ENCODE assay signal across 8 mouse cellular contexts in genomic region chr6:147263178-147263577, GRCm38 (mm10). TPM values are rescaled to one million over a fixed set of nuclear protein-coding genes. Genes with fewer than 3 reads are reported as not detected.
A peak's percentile ranks its signal among the peaks of the same experiment; 100 is the strongest.
DNase-seq lines count a peak whose midpoint lies in the region; TF ChIP-seq lines count a peak whose summit lies in the region.

No protein-coding gene starts in this region.

- dilution Hi-C loops in CH12.LX (cut with MboI; ENCODE audit: extremely low pct_ligation_motif_present, extremely low pct_unique_long_range_greater_than_20kb, low sequenced_read_pairs), result no loop called here

- no peak for TF ChIP-seq RAD21 in CH12.LX (IDR thresholded peaks at IDR 0.05; ENCODE audit: low read depth, low read length)

- peak; percentile 3 for DNase-seq in kidney, adult 18-20 months
- no peak for DNase-seq in kidney, adult 9 months
- no peak for DNase-seq in CH12.LX (ENCODE audit: extremely low read depth)
- DNase-seq in embryo, embryonic 10 days (ENCODE audit: low spot score), result peak; percentile 35
- peak; percentile 54 for DNase-seq in hindbrain, embryonic 10.5 days (ENCODE audit: low spot score)
- peak; percentile 5 for DNase-seq in lung, postnatal 14 days
- no peak for DNase-seq in layer of hippocampus, adult 9-10 months (ENCODE audit: low spot score)
- DNase-seq in ovary, postnatal 14 days (ENCODE audit: low spot score), result no peak

- no peak for TF ChIP-seq CTCF in CH12.LX (conservative IDR thresholded peaks at IDR 0.05 in 1 of 2, IDR thresholded peaks at IDR 0.05 in 1 of 2; ENCODE audit: low read depth in 2 of 2, low read length in 2 of 2)

- H3K36me3 ChIP-seq in CH12.LX (replicated peaks in 1 of 2; ENCODE audit: control insufficient read depth in 1 of 2, insufficient read depth in 1 of 2, low read length in 1 of 2), result no peaks in the 10 kb centered on the region
- no peaks in the 10 kb centered on the region for H3K36me3 ChIP-seq in hindbrain, embryonic 10.5 days

- no peaks in the 10 kb centered on the region for H3K9me3 ChIP-seq in CH12.LX (replicated peaks; ENCODE audit: low read length)
- no peaks in the 10 kb centered on the region for H3K9me3 ChIP-seq in hindbrain, embryonic 10.5 days

- peaks cover 0 to 4% of the 10 kb centered on the region in 2 experiments; a peak in 1 of 4 replicates for H3K4me1 ChIP-seq in CH12.LX (ENCODE audit: control insufficient read depth in 1 of 2, insufficient read depth in 2 of 2)
- H3K4me1 ChIP-seq in hindbrain, embryonic 10.5 days (replicated peaks), result peaks cover 20% of the 10 kb centered on the region

- TF ChIP-seq EP300 in CH12.LX (IDR thresholded peaks at IDR 0.05; ENCODE audit: low read length), result no peak

- TF ChIP-seq POLR2A in CH12.LX (IDR thresholded peaks at IDR 0.05; ENCODE audit: low read depth, low read length), result no peak

- peak overlapping the region; percentile 46 for H3K4me2 ChIP-seq in CH12.LX (ENCODE audit: insufficient read depth, low read depth, poor library complexity, severe bottlenecking)

- in situ Hi-C loops in CH12.LX (cut with MboI; ENCODE audit: low pct_ligation_motif_present, low pct_unique_long_range_greater_than_20kb, low sequenced_read_pairs), result no loop called here

- no peak overlapping the region for H3K4me3 ChIP-seq in CH12.LX (replicated peaks in 1 of 3; ENCODE audit: low read depth in 2 of 3, low read length in 2 of 3, poor library complexity in 1 of 3)
- H3K4me3 ChIP-seq in hindbrain, embryonic 10.5 days, result peak overlapping the region; percentile 58

- H3K9ac ChIP-seq in CH12.LX (ENCODE audit: insufficient read depth, low read depth), result no peak overlapping the region

- H3K27ac ChIP-seq in CH12.LX (ENCODE audit: insufficient read depth, low read depth), result no peak overlapping the region
- H3K27ac ChIP-seq in hindbrain, embryonic 10.5 days, result peak overlapping the region; percentile 64

- H3K79me2 ChIP-seq in CH12.LX (replicated peaks; ENCODE audit: control insufficient read depth, extremely low read depth, insufficient read depth, poor library complexity, severe bottlenecking), result no peaks in the 10 kb centered on the region

- under 1% methylated on average over 21 of the region's 21 CpGs for WGBS in hindbrain, embryonic 10.5 days

- no peaks in the 10 kb centered on the region for H3K27me3 ChIP-seq in CH12.LX (replicated peaks)
- peaks cover 83% of the 10 kb centered on the region for H3K27me3 ChIP-seq in hindbrain, embryonic 10.5 days (ENCODE audit: insufficient read depth, poor library complexity, severe bottlenecking)

TF ChIP-seq in CH12.LX, 34 proteins besides CTCF, POLR2A, EP300 and RAD21:
- no peak for TF ChIP-seq MXI1 (IDR thresholded peaks at IDR 0.05; ENCODE audit: low read depth, low read length)
- no peak for TF ChIP-seq MYC (IDR thresholded peaks at IDR 0.05; ENCODE audit: low read depth, low read length)
- TF ChIP-seq PAX5 (IDR thresholded peaks at IDR 0.05; ENCODE audit: low read length), result no peak
- no peak for TF ChIP-seq KAT2A (IDR thresholded peaks at IDR 0.05; ENCODE audit: insufficient replicate concordance, low read length)
- no peak for TF ChIP-seq MAFK (IDR thresholded peaks at IDR 0.05; ENCODE audit: insufficient replicate concordance, low read length)
- TF ChIP-seq TCF12 (IDR thresholded peaks at IDR 0.05; ENCODE audit: low read depth, low read length), result no peak
- TF ChIP-seq USF2 (conservative IDR thresholded peaks at IDR 0.05; ENCODE audit: low read depth, low read length), result no peak
- no peak for TF ChIP-seq SIN3A (IDR thresholded peaks at IDR 0.05; ENCODE audit: low read length)
- TF ChIP-seq SMC3 (IDR thresholded peaks at IDR 0.05; ENCODE audit: low read depth, low read length), result no peak
- no peak for TF ChIP-seq TBP (conservative IDR thresholded peaks at IDR 0.05; ENCODE audit: low read depth, low read length)
- TF ChIP-seq NRF1 (IDR thresholded peaks at IDR 0.05; ENCODE audit: low read depth, low read length), result no peak

RNA-seq across cellular contexts. Expression of gene Pthlh, which starts 0.8 kb away (rescaled TPM):
- not detected in 2 replicates for total RNA-seq in CH12.LX (2012; rRNA removed)
- total RNA-seq in CH12.LX (2014; rRNA removed), result not detected in 2 replicates
- polyA plus RNA-seq in CH12.LX (2012; ENCODE audit: insufficient read length, low read depth), result not detected in 2 replicates
- polyA plus RNA-seq in hindbrain, embryonic 10.5 days (2016; fragmentation: Nextera tagmentation; extraction: Ambion mirVana), result 2.8 and 6.4 TPM in 2 replicates

Comparison
In these comparisons a context has a peak if more than half of its experiments do, and no peak if none do; other contexts are left out.
1. DNase-seq: peak in kidney, adult 18-20 months (single experiment), embryo, embryonic 10 days (single experiment), hindbrain, embryonic 10.5 days (single experiment) and lung, postnatal 14 days (single experiment); none in kidney, adult 9 months (single experiment), CH12.LX (single experiment), layer of hippocampus, adult 9-10 months (single experiment) and ovary, postnatal 14 days (single experiment).